Mouse (Mus musculus): Measurements from ENCODE around the gene Mpp2. TPM values are rescaled to one million over a fixed set of nuclear protein-coding genes. Genes with fewer than 3 reads are reported as not detected.
A peak's percentile ranks its signal among the peaks of the same experiment; 100 is the strongest.

Mpp2 gene
- polyA plus RNA-seq, 1 experiment from 2014 or later: 12.8 TPM

GRCm38 (mm10) chr11:102046607-102047006 lies 41.7 kb downstream of the Mpp2 start:
- 78% methylated on average over 9 of the region's 9 CpGs for WGBS
- H3K4me2 ChIP-seq: no peak overlapping the region
- no peaks in the 10 kb centered on the region for H3K4me1 ChIP-seq (replicated peaks; ENCODE audit: control insufficient read depth, insufficient read depth, low read length)
- no peaks in the 10 kb centered on the region for H3K27me3 ChIP-seq (replicated peaks; ENCODE audit: control insufficient read depth, insufficient read depth, low read length)
- ATAC-seq (replicated peaks; ENCODE audit: low FRiP score) (no peak), DNase-seq (ENCODE audit: low spot score) (no peak)
- H3K36me3 ChIP-seq (ENCODE audit: control insufficient read depth, insufficient read depth, low read length): 0 out of 2 replicates have a peak, but pooled peaks cover 2% of the 10 kb centered on the region
- H3K4me3 ChIP-seq (ENCODE audit: low read depth, low read length): no peak overlapping the region
- H3K9ac ChIP-seq (ENCODE audit: low read depth, low read length): no peak overlapping the region
- no peak overlapping the region for H3K27ac ChIP-seq (ENCODE audit: low read depth, low read length)
- H3K9me3 ChIP-seq (ENCODE audit: control insufficient read depth, low read length): no peaks in the 10 kb centered on the region

GRCm38 (mm10) chr11:102044691-102045212 lies 43.6 kb downstream of the Mpp2 start:
- H3K27ac ChIP-seq (ENCODE audit: low read depth, low read length): no peak overlapping the region
- H3K4me1 ChIP-seq (replicated peaks; ENCODE audit: control insufficient read depth, insufficient read depth, low read length): no peaks in the 10 kb centered on the region
- H3K4me2 ChIP-seq: no peak overlapping the region
- H3K36me3 ChIP-seq (ENCODE audit: control insufficient read depth, insufficient read depth, low read length): 0 out of 2 replicates have a peak, but pooled peaks cover 2% of the 10 kb centered on the region
- H3K9me3 ChIP-seq (ENCODE audit: control insufficient read depth, low read length): no peaks in the 10 kb centered on the region
- DNase-seq (ENCODE audit: low spot score): no peak
- H3K27me3 ChIP-seq (replicated peaks; ENCODE audit: control insufficient read depth, insufficient read depth, low read length): no peaks in the 10 kb centered on the region
- H3K4me3 ChIP-seq (ENCODE audit: low read depth, low read length): no peak overlapping the region
- H3K9ac ChIP-seq (ENCODE audit: low read depth, low read length): no peak overlapping the region
- 79% methylated on average over 7 of the region's 7 CpGs for WGBS
- no peak for ATAC-seq (replicated peaks; ENCODE audit: low FRiP score)

GRCm38 (mm10) chr11:102043381-102043780 lies 44.9 kb downstream of the Mpp2 start:
- 83% methylated on average over 6 of the region's 6 CpGs for WGBS
- Histone ChIP-seq H3K9me3 (ENCODE audit: control insufficient read depth, low read length) (no peaks in the 10 kb centered on the region), H3K9ac (ENCODE audit: low read depth, low read length) (no peak overlapping the region), H3K4me2 (no peak overlapping the region), H3K4me3 (ENCODE audit: low read depth, low read length) (no peak overlapping the region), H3K36me3 (ENCODE audit: control insufficient read depth, insufficient read depth, low read length) (0 out of 2 replicates have a peak, but pooled peaks cover 2% of the 10 kb centered on the region), H3K27me3 (replicated peaks; ENCODE audit: control insufficient read depth, insufficient read depth, low read length) (no peaks in the 10 kb centered on the region), H3K27ac (ENCODE audit: low read depth, low read length) (no peak overlapping the region), H3K4me1 (replicated peaks; ENCODE audit: control insufficient read depth, insufficient read depth, low read length) (no peaks in the 10 kb centered on the region)
- ATAC-seq (replicated peaks; ENCODE audit: low FRiP score) (no peak), DNase-seq (ENCODE audit: low spot score) (no peak)

- Histone ChIP-seq H3K27me3 (replicated peaks; ENCODE audit: control insufficient read depth, insufficient read depth, low read length) (no peaks in the 10 kb centered on the region), H3K9ac (ENCODE audit: low read depth, low read length) (no peak overlapping the region), H3K27ac (ENCODE audit: low read depth, low read length) (no peak overlapping the region), H3K4me2 (no peak overlapping the region), H3K4me3 (ENCODE audit: low read depth, low read length) (no peak overlapping the region), H3K4me1 (replicated peaks; ENCODE audit: control insufficient read depth, insufficient read depth, low read length) (no peaks in the 10 kb centered on the region), H3K9me3 (ENCODE audit: control insufficient read depth, low read length) (no peaks in the 10 kb centered on the region), H3K36me3 (ENCODE audit: control insufficient read depth, insufficient read depth, low read length) (0 out of 2 replicates have a peak, but pooled peaks cover 2% of the 10 kb centered on the region)
- no peak for DNase-seq (ENCODE audit: low spot score)
- WGBS: 89% methylated on average over 13 of the region's 14 CpGs
- ATAC-seq (replicated peaks; ENCODE audit: low FRiP score): no peak
These were observed 45.3 kb downstream of the Mpp2 start for GRCm38 (mm10) chr11:102042971-102043370.

GRCm38 (mm10) chr11:102041350-102041949 lies 46.9 kb downstream of the Mpp2 start, which contains the start of gene Cd300lg:
Gene Cd300lg, plus strand, starts transcription at chr11:102041509.
- no peaks in the 10 kb centered on the region for H3K4me1 ChIP-seq (replicated peaks; ENCODE audit: control insufficient read depth, insufficient read depth, low read length)
- no peak within 1 kb of the TSS for H3K4me3 ChIP-seq (ENCODE audit: low read depth, low read length)
- ATAC-seq (replicated peaks; ENCODE audit: low FRiP score) (no peak), DNase-seq (ENCODE audit: low spot score) (no peak)
- H3K9ac ChIP-seq (ENCODE audit: low read depth, low read length): no peak within 1 kb of the TSS
- WGBS: 27% methylated on average over 5 of the region's 5 CpGs
- no peak within 1 kb of the TSS for H3K4me2 ChIP-seq
- 0 out of 2 replicates have a peak, but pooled peaks cover 2% of the 10 kb centered on the region for H3K36me3 ChIP-seq (ENCODE audit: control insufficient read depth, insufficient read depth, low read length)
- no peaks in the 10 kb centered on the region for H3K27me3 ChIP-seq (replicated peaks; ENCODE audit: control insufficient read depth, insufficient read depth, low read length)
- H3K9me3 ChIP-seq (ENCODE audit: control insufficient read depth, low read length): no peaks in the 10 kb centered on the region
- H3K27ac ChIP-seq (ENCODE audit: low read depth, low read length): no peak within 1 kb of the TSS

GRCm38 (mm10) chr11:102040646-102041045 lies 47.7 kb downstream of the Mpp2 start:
- Histone ChIP-seq H3K4me3 (ENCODE audit: low read depth, low read length) (no peak overlapping the region), H3K27ac (ENCODE audit: low read depth, low read length) (no peak overlapping the region), H3K4me1 (replicated peaks; ENCODE audit: control insufficient read depth, insufficient read depth, low read length) (no peaks in the 10 kb centered on the region), H3K9me3 (ENCODE audit: control insufficient read depth, low read length) (no peaks in the 10 kb centered on the region), H3K27me3 (replicated peaks; ENCODE audit: control insufficient read depth, insufficient read depth, low read length) (no peaks in the 10 kb centered on the region), H3K36me3 (ENCODE audit: control insufficient read depth, insufficient read depth, low read length) (0 out of 2 replicates have a peak, but pooled peaks cover 1% of the 10 kb centered on the region), H3K4me2 (no peak overlapping the region), H3K9ac (ENCODE audit: low read depth, low read length) (no peak overlapping the region)
- WGBS: 69% methylated on average over 4 of the region's 4 CpGs
- DNase-seq (ENCODE audit: low spot score) (no peak), ATAC-seq (replicated peaks; ENCODE audit: low FRiP score) (no peak)

- Histone ChIP-seq H3K4me3 (ENCODE audit: low read depth, low read length) (no peak overlapping the region), H3K36me3 (ENCODE audit: control insufficient read depth, insufficient read depth, low read length) (no peaks in the 10 kb centered on the region), H3K27me3 (replicated peaks; ENCODE audit: control insufficient read depth, insufficient read depth, low read length) (no peaks in the 10 kb centered on the region), H3K9ac (ENCODE audit: low read depth, low read length) (no peak overlapping the region), H3K4me2 (no peak overlapping the region), H3K27ac (ENCODE audit: low read depth, low read length) (no peak overlapping the region), H3K4me1 (replicated peaks; ENCODE audit: control insufficient read depth, insufficient read depth, low read length) (no peaks in the 10 kb centered on the region), H3K9me3 (ENCODE audit: control insufficient read depth, low read length) (no peaks in the 10 kb centered on the region)
- under 1% methylated on average over 9 of the region's 9 CpGs for WGBS
- DNase-seq (ENCODE audit: low spot score) (peak; percentile 82), ATAC-seq (replicated peaks; ENCODE audit: low FRiP score) (peak; percentile 58)
These were observed 48.2 kb downstream of the Mpp2 start for GRCm38 (mm10) chr11:102040138-102040524.

- H3K9me3 ChIP-seq (ENCODE audit: control insufficient read depth, low read length): no peaks in the 10 kb centered on the region
- ATAC-seq (replicated peaks; ENCODE audit: low FRiP score) (no peak), DNase-seq (ENCODE audit: low spot score) (no peak)
- 69% methylated on average over 13 of the region's 13 CpGs for WGBS
- H3K27me3 ChIP-seq (replicated peaks; ENCODE audit: control insufficient read depth, insufficient read depth, low read length): no peaks in the 10 kb centered on the region
- H3K9ac ChIP-seq (ENCODE audit: low read depth, low read length): no peak overlapping the region
- no peak overlapping the region for H3K27ac ChIP-seq (ENCODE audit: low read depth, low read length)
- no peaks in the 10 kb centered on the region for H3K36me3 ChIP-seq (ENCODE audit: control insufficient read depth, insufficient read depth, low read length)
- no peak overlapping the region for H3K4me2 ChIP-seq
- no peak overlapping the region for H3K4me3 ChIP-seq (ENCODE audit: low read depth, low read length)
- H3K4me1 ChIP-seq (replicated peaks; ENCODE audit: control insufficient read depth, insufficient read depth, low read length): no peaks in the 10 kb centered on the region
These were observed 48.7 kb downstream of the Mpp2 start for GRCm38 (mm10) chr11:102039487-102040137.
